Mouse (Mus musculus) central nervous system, embryonic 18 days (tissue): ENCODE measurements around the gene Alox12b. TPM values are rescaled to one million over a fixed set of nuclear protein-coding genes. Genes with fewer than 3 reads are reported as not detected.

ENCODE experiments used
- polyA plus RNA-seq: library from polyadenylated mRNA; depleted of rRNA; stranded (reverse); fragments of >200 nt; gene quantifications from 2 replicates; pipeline ENCODE4 v1.2.3, GENCODE M21; 2012; rRNA removed

Gene Alox12b
- polyA plus RNA-seq, result 0.49 and 1.0 TPM in 2 replicates

GRCm38 (mm10) chr11:69156800-69157199 is at the start of gene Alox12b:
TSS of gene Alox12b (plus strand) at chr11:69156989.

GRCm38 (mm10) chr11:69120221-69121000 is 36.4 kb upstream of the Alox12b start, which contains the start of gene Hes7:
TSS of gene Hes7 (plus strand) at chr11:69120404.

DNA sequence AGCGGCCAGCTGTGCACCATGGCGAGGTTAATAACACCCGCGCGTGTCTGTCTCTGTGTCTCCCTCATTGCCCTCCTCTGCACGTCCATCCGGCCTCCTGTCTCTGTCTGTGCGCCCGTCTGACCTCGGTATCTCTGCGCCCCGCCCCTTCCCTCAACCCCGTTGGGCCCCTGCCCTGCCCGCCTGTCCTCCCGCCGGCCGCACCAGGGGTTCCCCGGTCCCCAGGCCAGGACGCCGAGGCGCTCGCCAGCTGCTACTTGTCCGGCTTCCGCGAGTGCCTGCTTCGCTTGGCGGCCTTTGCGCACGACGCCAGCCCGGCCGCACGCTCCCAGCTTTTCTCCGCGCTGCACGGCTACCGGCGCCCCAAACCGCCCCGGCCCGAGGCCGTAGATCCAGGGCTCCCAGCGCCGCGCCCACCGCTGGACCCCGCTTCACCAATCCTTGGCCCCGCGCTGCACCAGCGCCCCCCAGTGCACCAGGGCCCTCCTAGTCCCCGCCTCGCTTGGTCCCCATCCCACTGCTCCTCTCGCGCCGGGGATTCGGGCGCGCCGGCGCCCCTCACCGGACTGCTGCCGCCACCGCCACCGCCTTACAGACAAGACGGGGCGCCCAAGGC is 34.3 kb upstream of the Alox12b start, which contains the start of gene 9130213A22Rik:
9130213A22Rik (minus strand) TSS at position 254 of the 616 bp plus-strand sequence.

GRCm38 (mm10) chr11:69125852-69125918 is 31.1 kb upstream of the Alox12b start, which contains the start of gene Aloxe3:
TSS of gene Aloxe3 (plus strand) at chr11:69125896.

GRCm38 (mm10) chr11:69197743-69198142 is 41.0 kb downstream of the Alox12b start, which contains the start of gene Alox8:
TSS of gene Alox8 (minus strand) at chr11:69197843.

Other genes starting within 250 kb of the Alox12b start
- 3.6 and 4.3 TPM in 2 replicates for gene Odf4, start 229.9 kb upstream of the Alox12b start, polyA plus RNA-seq
- gene Arhgef15, start 199.5 kb upstream of the Alox12b start, polyA plus RNA-seq, result 32.4 and 33.6 TPM in 2 replicates
- 2.6 and 2.7 TPM in 2 replicates for gene Slc25a35, start 188.9 kb upstream of the Alox12b start, polyA plus RNA-seq
- gene Rangrf, start 181.8 kb upstream of the Alox12b start, polyA plus RNA-seq, result 26.9 and 31.1 TPM in 2 replicates
- 21.3 and 22.2 TPM in 2 replicates for gene Pfas, start 148.5 kb upstream of the Alox12b start, polyA plus RNA-seq
- gene Ctc1, start 141.1 kb upstream of the Alox12b start, polyA plus RNA-seq, result 102 and 109 TPM in 2 replicates
- gene Aurkb, start 111.3 kb upstream of the Alox12b start, polyA plus RNA-seq, result 16.9 and 19.1 TPM in 2 replicates
- gene Borcs6, start 97.3 kb upstream of the Alox12b start, polyA plus RNA-seq, result 25.1 and 25.6 TPM in 2 replicates
- 32.3 and 33.9 TPM in 2 replicates for gene Tmem107, start 86.2 kb upstream of the Alox12b start, polyA plus RNA-seq
- gene Vamp2, start 68.5 kb upstream of the Alox12b start, polyA plus RNA-seq, result 324 and 361 TPM in 2 replicates
- 11.5 and 13.7 TPM in 2 replicates for gene Per1, start 61.8 kb upstream of the Alox12b start, polyA plus RNA-seq
- 1.6 and 1.7 TPM in 2 replicates for gene Hes7, start 36.6 kb upstream of the Alox12b start, polyA plus RNA-seq
- gene 9130213A22Rik, start 34.4 kb upstream of the Alox12b start, polyA plus RNA-seq, result 1.2 TPM in 2 replicates
- gene Aloxe3, start 31.1 kb upstream of the Alox12b start, polyA plus RNA-seq, result 16.7 and 18.3 TPM in 2 replicates
- gene Alox8, start 40.9 kb downstream of the Alox12b start, polyA plus RNA-seq, result 0.36 and 0.44 TPM in 2 replicates
- 0.60 and 0.67 TPM in 2 replicates for gene Gucy2e, start 80.0 kb downstream of the Alox12b start, polyA plus RNA-seq
- 40.0 and 40.8 TPM in 2 replicates for gene Cntrob, start 166.8 kb downstream of the Alox12b start, polyA plus RNA-seq
- gene Trappc1, start 167.0 kb downstream of the Alox12b start, polyA plus RNA-seq, result 85.3 and 85.5 TPM in 2 replicates
- gene Kcnab3, start 169.3 kb downstream of the Alox12b start, polyA plus RNA-seq, result 11.2 and 11.8 TPM in 2 replicates
- gene Rnf227, start 183.5 kb downstream of the Alox12b start, polyA plus RNA-seq, result 143 and 152 TPM in 2 replicates
- gene Chd3, start 212.4 kb downstream of the Alox12b start, polyA plus RNA-seq, result 260 and 330 TPM in 2 replicates
- 104 and 131 TPM in 2 replicates for gene Naa38, start 238.5 kb downstream of the Alox12b start, polyA plus RNA-seq
- 25.8 and 28.6 TPM in 2 replicates for gene Cyb5d1, start 238.6 kb downstream of the Alox12b start, polyA plus RNA-seq
- 4.4 and 5.5 TPM in 2 replicates for gene Tmem88, start 241.2 kb downstream of the Alox12b start, polyA plus RNA-seq